8 mouse cellular contexts compared by ENCODE assay signal in genomic region chr7:99545885-99546745, GRCm38 (mm10). TPM values are rescaled to one million over a fixed set of nuclear protein-coding genes. Genes with fewer than 3 reads are reported as not detected.
A peak's percentile ranks its signal among the peaks of the same experiment; 100 is the strongest.
DNase-seq lines count a peak whose midpoint lies in the region; ATAC-seq and TF ChIP-seq lines count a peak whose summit lies in the region.

No protein-coding gene starts in this region.

- H3K4me2 ChIP-seq in embryonic facial prominence, embryonic 12.5 days (replicated peaks) = no peak overlapping the region; the same call in 1 of the 2 replicates
- peak overlapping the region; percentile 32 for H3K4me2 ChIP-seq in heart, embryonic 13.5 days
- H3K4me2 ChIP-seq in kidney, embryonic 14.5 days (replicated peaks; ENCODE audit: low read depth, low read length) = no peak overlapping the region
- H3K4me2 ChIP-seq in lung, embryonic 15.5 days = peak overlapping the region; percentile 12

- WGBS in embryonic facial prominence, embryonic 12.5 days = 34% methylated on average over 10 of the region's 10 CpGs
- WGBS in heart, embryonic 13.5 days = 25% methylated on average over 10 of the region's 10 CpGs
- WGBS in kidney, embryonic 14.5 days = 30% methylated on average over 10 of the region's 10 CpGs
- WGBS in lung, embryonic 15.5 days = 11% methylated on average over 10 of the region's 10 CpGs
- WGBS in small intestine, adult 2 months = 4% methylated on average over 10 of the region's 10 CpGs

- no peak overlapping the region for H3K4me3 ChIP-seq in embryonic facial prominence, embryonic 12.5 days
- H3K4me3 ChIP-seq in heart, embryonic 13.5 days = no peak overlapping the region
- H3K4me3 ChIP-seq in kidney, embryonic 14.5 days (ENCODE audit: low read length) = no peak overlapping the region
- no peak overlapping the region for H3K4me3 ChIP-seq in lung, embryonic 15.5 days
- 0 out of 2 replicates have a peak overlapping the region, but pooled peaks have one; percentile 13 for H3K4me3 ChIP-seq in small intestine, adult 2 months (ENCODE audit: low read depth, low read length)

- peak; percentile 45 for ATAC-seq in Patski
- no peak for ATAC-seq in embryonic facial prominence, embryonic 12.5 days (ENCODE audit: insufficient number of reproducible peaks, insufficient read depth, low FRiP score, low TSS enrichment)
- peak; percentile 37; the same call in 1 of the 2 replicates for ATAC-seq in heart, embryonic 13.5 days (ENCODE audit: extremely low read depth, insufficient number of reproducible peaks, low FRiP score, low TSS enrichment)
- peak; percentile 74 for ATAC-seq in kidney, embryonic 14.5 days (ENCODE audit: low FRiP score, low TSS enrichment)
- peak; percentile 70 for ATAC-seq in lung, embryonic 15.5 days (ENCODE audit: borderline replicate concordance, extremely low read depth, low FRiP score, low TSS enrichment)

- no peaks in the 10 kb centered on the region for H3K9me3 ChIP-seq in embryonic facial prominence, embryonic 12.5 days
- H3K9me3 ChIP-seq in heart, embryonic 13.5 days = no peaks in the 10 kb centered on the region
- H3K9me3 ChIP-seq in kidney, embryonic 14.5 days (ENCODE audit: control insufficient read depth, low read length) = no peaks in the 10 kb centered on the region
- H3K9me3 ChIP-seq in lung, embryonic 15.5 days = no peaks in the 10 kb centered on the region

- in situ Hi-C loops in Patski (cut with MboI; ENCODE audit: low pct_unique_long_range_greater_than_20kb) = no loop called here

- no peak for TF ChIP-seq POLR2A in small intestine, adult 2 months (IDR thresholded peaks at IDR 0.05; ENCODE audit: low read depth, low read length)

- POLR2A ChIA-PET in Patski (lab: Charles Lee) = no interaction called here

- H3K27ac ChIP-seq in embryonic facial prominence, embryonic 12.5 days = peak overlapping the region; percentile 73
- peak overlapping the region; percentile 94 for H3K27ac ChIP-seq in heart, embryonic 13.5 days (replicated peaks)
- H3K27ac ChIP-seq in kidney, embryonic 14.5 days (ENCODE audit: low read depth, low read length) = peak overlapping the region; percentile 74
- peak overlapping the region; percentile 95 for H3K27ac ChIP-seq in lung, embryonic 15.5 days
- peak overlapping the region; percentile 89 for H3K27ac ChIP-seq in small intestine, adult 2 months (ENCODE audit: insufficient read depth, low read depth, low read length)

- TF ChIP-seq CTCF in Patski (IDR thresholded peaks at IDR 0.05) = no peak
- TF ChIP-seq CTCF in small intestine, adult 2 months (IDR thresholded peaks at IDR 0.05; ENCODE audit: extremely low read depth, insufficient read length, insufficient replicate concordance, low read depth, low read length) = no peak

- no peak overlapping the region for H3K9ac ChIP-seq in embryonic facial prominence, embryonic 12.5 days
- H3K9ac ChIP-seq in heart, embryonic 13.5 days = peak overlapping the region; percentile 69
- peak overlapping the region; percentile 5; the same call in 1 of the 2 replicates for H3K9ac ChIP-seq in kidney, embryonic 14.5 days (ENCODE audit: low read depth, low read length)
- 0 out of 2 replicates have a peak overlapping the region, but pooled peaks have one; percentile 14 for H3K9ac ChIP-seq in lung, embryonic 15.5 days

- CTCF ChIA-PET in Patski (lab: Charles Lee) = interaction anchor here (0.9 to 2.7 kb wide), 4 partner anchors 10 to 44 kb away, joined by 3 to 12 read pairs (median 6); no protein-coding TSS in a partner anchor

- peaks cover 28% of the 10 kb centered on the region for H3K4me1 ChIP-seq in embryonic facial prominence, embryonic 12.5 days
- H3K4me1 ChIP-seq in heart, embryonic 13.5 days = peaks cover 45% of the 10 kb centered on the region
- peaks cover 24% of the 10 kb centered on the region; the same call in 1 of the 2 replicates for H3K4me1 ChIP-seq in kidney, embryonic 14.5 days (ENCODE audit: control insufficient read depth, insufficient read depth, low read length)
- peaks cover 50% of the 10 kb centered on the region for H3K4me1 ChIP-seq in lung, embryonic 15.5 days
- H3K4me1 ChIP-seq in small intestine, adult 2 months (ENCODE audit: control insufficient read depth, insufficient read depth, insufficient read length, low read length) = peaks cover 26% of the 10 kb centered on the region

- no peaks in the 10 kb centered on the region for H3K27me3 ChIP-seq in Patski
- H3K27me3 ChIP-seq in embryonic facial prominence, embryonic 12.5 days = no peaks in the 10 kb centered on the region
- H3K27me3 ChIP-seq in heart, embryonic 13.5 days (replicated peaks) = no peaks in the 10 kb centered on the region
- no peaks in the 10 kb centered on the region for H3K27me3 ChIP-seq in kidney, embryonic 14.5 days (ENCODE audit: control insufficient read depth, insufficient read depth, low read length)
- no peaks in the 10 kb centered on the region for H3K27me3 ChIP-seq in lung, embryonic 15.5 days
- no peaks in the 10 kb centered on the region for H3K27me3 ChIP-seq in small intestine, adult 2 months (ENCODE audit: control insufficient read depth, insufficient read depth, low read length)

- DNase-seq in CD4-positive, CD25-positive, alpha-beta regulatory T cell, adult 2 months (ENCODE audit: low read depth, low spot score) = peak; percentile 64
- no peak for DNase-seq in Patski (ENCODE audit: low read depth, low spot score)
- no peak for DNase-seq in c-Kit-positive CD71-positive TER-119-positive erythroid progenitor cells, embryonic 14.5 days (ENCODE audit: low spot score)

- 0 out of 2 replicates have a peak, but pooled peaks cover 6% of the 10 kb centered on the region for H3K36me3 ChIP-seq in embryonic facial prominence, embryonic 12.5 days
- H3K36me3 ChIP-seq in heart, embryonic 13.5 days = peaks cover 8% of the 10 kb centered on the region; the same call in 1 of the 2 replicates
- no peaks in the 10 kb centered on the region for H3K36me3 ChIP-seq in kidney, embryonic 14.5 days (ENCODE audit: control insufficient read depth, insufficient read depth, low read length)
- H3K36me3 ChIP-seq in lung, embryonic 15.5 days = no peaks in the 10 kb centered on the region
- peaks cover 8% of the 10 kb centered on the region; the same call in 1 of the 2 replicates for H3K36me3 ChIP-seq in small intestine, adult 2 months (ENCODE audit: control insufficient read depth, insufficient read depth, low read length)

RNA-seq across cellular contexts. Expression of gene Arrb1, which starts 10.8 kb away (rescaled TPM):
- 11.7 TPM for polyA plus RNA-seq in Patski (2021)
- polyA plus RNA-seq in embryonic facial prominence, embryonic 12.5 days (2016; fragmentation: Nextera tagmentation; extraction: Ambion mirVana) = 8.5 and 8.8 TPM in 2 replicates
- polyA plus RNA-seq in heart, embryonic 13.5 days (2015; fragmentation: Nextera tagmentation; extraction: Ambion mirVana) = 6.8 and 8.4 TPM in 2 replicates
- polyA plus RNA-seq in kidney, embryonic 14.5 days (2014; fragmentation: Nextera tagmentation; extraction: Ambion mirVana) = 3.5 and 3.6 TPM in 2 replicates
- 16.1 and 17.5 TPM in 2 replicates for polyA plus RNA-seq in lung, embryonic 15.5 days (2015; fragmentation: Nextera tagmentation; extraction: Ambion mirVana)
- polyA plus RNA-seq in small intestine, adult 2 months (2012; rRNA removed) = 34.3 and 66.7 TPM in 2 replicates

Comparison
In these comparisons a context has a peak if more than half of its experiments do, and no peak if none do; other contexts are left out.
1. H3K4me2 ChIP-seq: peak in heart, embryonic 13.5 days (single experiment) and lung, embryonic 15.5 days (single experiment); none in embryonic facial prominence, embryonic 12.5 days (single experiment) and kidney, embryonic 14.5 days (single experiment).
2. Peak in every context shown above with its lines, with median percentiles within 50 percentile points of each other: H3K27ac ChIP-seq.